Mouse (Mus musculus) right cerebral cortex, postnatal 10 days (tissue): ENCODE measurements around the gene Large1.

Experiments used
- DNase-seq, 2 experiments: peaks; one replicate each; pipeline ENCODE4 v3.0.0; 2021; ENCODE audit warnings: low spot score in 2 of 2

The Large1 gene

GRCm38 (mm10) chr8:72801583-72801982 lies 551.8 kb downstream of the Large1 start:
- no peak for DNase-seq

- DNase-seq: no peak
Measured at GRCm38 (mm10) chr8:72780644-72781043, 572.7 kb downstream of the Large1 start.

GRCm38 (mm10) chr8:72777797-72778196 lies 575.5 kb downstream of the Large1 start:
- DNase-seq: no peak

- no peak for DNase-seq
Measured at GRCm38 (mm10) chr8:72766777-72767176, 586.6 kb downstream of the Large1 start.

GRCm38 (mm10) chr8:72765696-72766095 lies 587.6 kb downstream of the Large1 start:
- no peak for DNase-seq
